Mouse (Mus musculus): ENCODE measurements at regions not wholly inside any gene's neighbourhood (a gene's known extent, or its start where the extent isn't known, plus 50 kb on each side); places are given as distances from the start of the nearest gene placed in this dataset.

- no peak for TF ChIP-seq SRF (IDR thresholded peaks at IDR 0.05; ENCODE audit: control insufficient read depth, insufficient read length, low read depth)
- TF ChIP-seq POLR2AphosphoS2 (IDR thresholded peaks at IDR 0.05; ENCODE audit: insufficient read length, low read depth) = no peak
- TF ChIP-seq MAX (IDR thresholded peaks at IDR 0.05; ENCODE audit: low read depth) = no peak
- TF ChIP-seq TCF12 (IDR thresholded peaks at IDR 0.05; ENCODE audit: insufficient read depth, poor library complexity, severe bottlenecking) = no peak
- no peak for TF ChIP-seq CEBPB (IDR thresholded peaks at IDR 0.05; ENCODE audit: insufficient read depth, poor library complexity, severe bottlenecking)
- no peak for TF ChIP-seq REST (IDR thresholded peaks at IDR 0.05; ENCODE audit: insufficient read depth, insufficient read length)
- no peak for TF ChIP-seq E2F4 (IDR thresholded peaks at IDR 0.05; ENCODE audit: insufficient read depth)
- TF ChIP-seq MYOG (IDR thresholded peaks at IDR 0.05; ENCODE audit: control insufficient read depth in 1 of 3, insufficient read depth in 1 of 3, insufficient read length in 2 of 3, low read depth in 2 of 3) = no peak
- no peak for TF ChIP-seq POLR2A (IDR thresholded peaks at IDR 0.05; ENCODE audit: insufficient read length, low read depth)
- TF ChIP-seq USF1 (IDR thresholded peaks at IDR 0.05; ENCODE audit: low read depth) = no peak
- no peak for TF ChIP-seq TCF3 (IDR thresholded peaks at IDR 0.05; ENCODE audit: insufficient read length, low read depth)
- no peak for TF ChIP-seq MYOD1 (IDR thresholded peaks at IDR 0.05; ENCODE audit: control insufficient read depth in 1 of 3, insufficient read length in 2 of 3, low read depth in 2 of 3)
- H3K79me2 ChIP-seq (ENCODE audit: control insufficient read depth, insufficient read depth) = no peaks in the 10 kb centered on the region
- no peak overlapping the region for H3K4me2 ChIP-seq (ENCODE audit: low read depth)
- no peaks in the 10 kb centered on the region for H3K36me3 ChIP-seq (ENCODE audit: control insufficient read depth, insufficient read depth)
- no peak overlapping the region for H3K4me3 ChIP-seq
- no peak overlapping the region for H3ac ChIP-seq (ENCODE audit: control insufficient read depth, insufficient read length)
- no peaks in the 10 kb centered on the region for H3K27me3 ChIP-seq (ENCODE audit: control insufficient read depth, insufficient read depth, insufficient read length)
Measured at GRCm38 (mm10) chr2:166463539-166463938, 250.1 kb downstream of the Prex1 start.

GRCm38 (mm10) chr2:166461956-166462355 is 251.7 kb downstream of the Prex1 start:
- TF ChIP-seq MYOD1 (IDR thresholded peaks at IDR 0.05; ENCODE audit: control insufficient read depth in 1 of 3, insufficient read length in 2 of 3, low read depth in 2 of 3) (peak in 1 of 3 experiments; percentile 39), POLR2AphosphoS2 (IDR thresholded peaks at IDR 0.05; ENCODE audit: insufficient read length, low read depth) (no peak), REST (IDR thresholded peaks at IDR 0.05; ENCODE audit: insufficient read depth, insufficient read length) (no peak)
- Histone ChIP-seq H3K36me3 (ENCODE audit: control insufficient read depth, insufficient read depth) (no peaks in the 10 kb centered on the region), H3K4me3 (no peak overlapping the region), H3K79me2 (ENCODE audit: control insufficient read depth, insufficient read depth) (no peaks in the 10 kb centered on the region), H3ac (ENCODE audit: control insufficient read depth, insufficient read length) (no peak overlapping the region), H3K4me2 (ENCODE audit: low read depth) (no peak overlapping the region), H3K27me3 (ENCODE audit: control insufficient read depth, insufficient read depth, insufficient read length) (no peaks in the 10 kb centered on the region)

GRCm38 (mm10) chr2:166461103-166461502 is 252.5 kb downstream of the Prex1 start:
- Histone ChIP-seq H3K36me3 (ENCODE audit: control insufficient read depth, insufficient read depth) (no peaks in the 10 kb centered on the region), H3K4me3 (no peak overlapping the region), H3K4me2 (ENCODE audit: low read depth) (no peak overlapping the region), H3K79me2 (ENCODE audit: control insufficient read depth, insufficient read depth) (no peaks in the 10 kb centered on the region), H3ac (ENCODE audit: control insufficient read depth, insufficient read length) (no peak overlapping the region), H3K27me3 (ENCODE audit: control insufficient read depth, insufficient read depth, insufficient read length) (no peaks in the 10 kb centered on the region)
- no peak for TF ChIP-seq CEBPB (IDR thresholded peaks at IDR 0.05; ENCODE audit: insufficient read depth, poor library complexity, severe bottlenecking)
- TF ChIP-seq SRF (IDR thresholded peaks at IDR 0.05; ENCODE audit: control insufficient read depth, insufficient read length, low read depth) = no peak
- no peak for TF ChIP-seq REST (IDR thresholded peaks at IDR 0.05; ENCODE audit: insufficient read depth, insufficient read length)
- no peak for TF ChIP-seq MAX (IDR thresholded peaks at IDR 0.05; ENCODE audit: low read depth)
- no peak for TF ChIP-seq TCF3 (IDR thresholded peaks at IDR 0.05; ENCODE audit: insufficient read length, low read depth)
- no peak for TF ChIP-seq MYOD1 (IDR thresholded peaks at IDR 0.05; ENCODE audit: control insufficient read depth in 1 of 3, insufficient read length in 2 of 3, low read depth in 2 of 3)
- no peak for TF ChIP-seq MYOG (IDR thresholded peaks at IDR 0.05; ENCODE audit: control insufficient read depth in 1 of 3, insufficient read depth in 1 of 3, insufficient read length in 2 of 3, low read depth in 2 of 3)
- TF ChIP-seq TCF12 (IDR thresholded peaks at IDR 0.05; ENCODE audit: insufficient read depth, poor library complexity, severe bottlenecking) = no peak
- no peak for TF ChIP-seq USF1 (IDR thresholded peaks at IDR 0.05; ENCODE audit: low read depth)
- no peak for TF ChIP-seq E2F4 (IDR thresholded peaks at IDR 0.05; ENCODE audit: insufficient read depth)
- no peak for TF ChIP-seq POLR2AphosphoS2 (IDR thresholded peaks at IDR 0.05; ENCODE audit: insufficient read length, low read depth)
- TF ChIP-seq POLR2A (IDR thresholded peaks at IDR 0.05; ENCODE audit: insufficient read length, low read depth) = no peak

- H3K4me2 ChIP-seq (ENCODE audit: low read depth) = no peak overlapping the region
- H3K4me3 ChIP-seq = no peak overlapping the region
- no peaks in the 10 kb centered on the region for H3K27me3 ChIP-seq (ENCODE audit: control insufficient read depth, insufficient read depth, insufficient read length)
- TF ChIP-seq POLR2A (IDR thresholded peaks at IDR 0.05; ENCODE audit: insufficient read length, low read depth) (no peak), TCF3 (IDR thresholded peaks at IDR 0.05; ENCODE audit: insufficient read length, low read depth) (no peak), MYOG (IDR thresholded peaks at IDR 0.05; ENCODE audit: control insufficient read depth in 1 of 3, insufficient read depth in 1 of 3, insufficient read length in 2 of 3, low read depth in 2 of 3) (no peak), TCF12 (IDR thresholded peaks at IDR 0.05; ENCODE audit: insufficient read depth, poor library complexity, severe bottlenecking) (no peak), USF1 (IDR thresholded peaks at IDR 0.05; ENCODE audit: low read depth) (no peak), REST (IDR thresholded peaks at IDR 0.05; ENCODE audit: insufficient read depth, insufficient read length) (no peak), E2F4 (IDR thresholded peaks at IDR 0.05; ENCODE audit: insufficient read depth) (no peak), MYOD1 (IDR thresholded peaks at IDR 0.05; ENCODE audit: control insufficient read depth in 1 of 3, insufficient read length in 2 of 3, low read depth in 2 of 3) (no peak), MAX (IDR thresholded peaks at IDR 0.05; ENCODE audit: low read depth) (no peak), CEBPB (IDR thresholded peaks at IDR 0.05; ENCODE audit: insufficient read depth, poor library complexity, severe bottlenecking) (no peak), SRF (IDR thresholded peaks at IDR 0.05; ENCODE audit: control insufficient read depth, insufficient read length, low read depth) (no peak), POLR2AphosphoS2 (IDR thresholded peaks at IDR 0.05; ENCODE audit: insufficient read length, low read depth) (no peak)
- no peak overlapping the region for H3ac ChIP-seq (ENCODE audit: control insufficient read depth, insufficient read length)
- no peaks in the 10 kb centered on the region for H3K79me2 ChIP-seq (ENCODE audit: control insufficient read depth, insufficient read depth)
- H3K36me3 ChIP-seq (ENCODE audit: control insufficient read depth, insufficient read depth) = no peaks in the 10 kb centered on the region
Measured at GRCm38 (mm10) chr2:166459955-166460354, 253.7 kb downstream of the Prex1 start.

GRCm38 (mm10) chr2:166458953-166459352 is 254.7 kb downstream of the Prex1 start:
- Histone ChIP-seq H3K79me2 (ENCODE audit: control insufficient read depth, insufficient read depth) (no peaks in the 10 kb centered on the region), H3K27me3 (ENCODE audit: control insufficient read depth, insufficient read depth, insufficient read length) (no peaks in the 10 kb centered on the region), H3K36me3 (ENCODE audit: control insufficient read depth, insufficient read depth) (no peaks in the 10 kb centered on the region), H3ac (ENCODE audit: control insufficient read depth, insufficient read length) (no peak overlapping the region), H3K4me3 (no peak overlapping the region), H3K4me2 (ENCODE audit: low read depth) (no peak overlapping the region)
- TF ChIP-seq MAX (IDR thresholded peaks at IDR 0.05; ENCODE audit: low read depth) (no peak), CEBPB (IDR thresholded peaks at IDR 0.05; ENCODE audit: insufficient read depth, poor library complexity, severe bottlenecking) (no peak), TCF12 (IDR thresholded peaks at IDR 0.05; ENCODE audit: insufficient read depth, poor library complexity, severe bottlenecking) (no peak), REST (IDR thresholded peaks at IDR 0.05; ENCODE audit: insufficient read depth, insufficient read length) (no peak)
